Mouse (Mus musculus): ENCODE results near the gene Fam57b. TPM values are rescaled to one million over a fixed set of nuclear protein-coding genes. Genes with fewer than 3 reads are reported as not detected.
A peak's percentile ranks its signal among the peaks of the same experiment; 100 is the strongest.
"Not testable (repeated sequence)": the region's sequence is repeated elsewhere in the genome, so short reads cannot be mapped to it uniquely, and the experiment has no call there.

Gene Fam57b
- polyA plus RNA-seq, 1 experiment from 2014 or later = not detected

GRCm38 (mm10) chr7:126778147-126778546 is 19.3 kb upstream of the Fam57b start:
- peak overlapping the region; percentile 100; the same call in 1 of the 2 replicates for H3K9ac ChIP-seq
- H3K27me3 ChIP-seq = no peaks in the 10 kb centered on the region
- H3K27ac ChIP-seq (replicated peaks) = 0 out of 2 replicates have a peak overlapping the region, but pooled peaks have one; percentile 1
- peak overlapping the region; percentile 93 for H3K4me2 ChIP-seq
- peaks cover 26% of the 10 kb centered on the region for H3K36me3 ChIP-seq (replicated peaks)
- H3K4me3 ChIP-seq (replicated peaks) = peak overlapping the region; percentile 87
- H3K4me1 ChIP-seq (replicated peaks) = peaks cover 92% of the 10 kb centered on the region
- 97% methylated on average over 3 of the region's 3 CpGs for WGBS (ENCODE audit: insufficient replicate concordance)
- H3K9me3 ChIP-seq (replicated peaks) = no peaks in the 10 kb centered on the region
- no peak for ATAC-seq (ENCODE audit: insufficient read depth)

- H3K27me3 ChIP-seq; H3K9ac ChIP-seq; H3K27ac ChIP-seq (replicated peaks); H3K4me3 ChIP-seq (replicated peaks); ATAC-seq (ENCODE audit: insufficient read depth); H3K9me3 ChIP-seq (replicated peaks); H3K4me2 ChIP-seq: not testable (repeated sequence)
- H3K36me3 ChIP-seq (replicated peaks) = peaks cover 30% of the 10 kb centered on the region
- 79% methylated on average over 7 of the region's 7 CpGs for WGBS (ENCODE audit: insufficient replicate concordance)
- H3K4me1 ChIP-seq (replicated peaks) = peaks cover 84% of the 10 kb centered on the region
Observed at GRCm38 (mm10) chr7:126779101-126779500, 18.4 kb upstream of the Fam57b start.

GRCm38 (mm10) chr7:126779983-126780970 is 17.2 kb upstream of the Fam57b start:
- H3K4me1 ChIP-seq (replicated peaks) = peaks cover 73% of the 10 kb centered on the region
- under 1% methylated on average over 21 of the region's 21 CpGs for WGBS (ENCODE audit: insufficient replicate concordance)

GRCm38 (mm10) chr7:126780971-126781635 is 16.4 kb upstream of the Fam57b start, which contains the start of gene Tbx6:
Gene Tbx6, plus strand, starts transcription at chr7:126781483.
- no peaks in the 10 kb centered on the region for H3K27me3 ChIP-seq
- H3K9me3 ChIP-seq (replicated peaks) = no peaks in the 10 kb centered on the region
- H3K9ac ChIP-seq = peak within 1 kb of the TSS; percentile 50
- peaks cover 50% of the 10 kb centered on the region for H3K36me3 ChIP-seq (replicated peaks)
- peak within 1 kb of the TSS; percentile 86 for H3K4me2 ChIP-seq
- peak within 1 kb of the TSS; percentile 55 for H3K4me3 ChIP-seq (replicated peaks)
- 20% methylated on average over 22 of the region's 22 CpGs for WGBS (ENCODE audit: insufficient replicate concordance)
- peaks cover 65% of the 10 kb centered on the region for H3K4me1 ChIP-seq (replicated peaks)
- ATAC-seq (ENCODE audit: insufficient read depth) = no peak
- H3K27ac ChIP-seq (replicated peaks) = peak within 1 kb of the TSS; percentile 48

More at GRCm38 (mm10) chr7:126779983-126780970, 17.2 kb upstream of the Fam57b start:
- peak overlapping the region; percentile 50 for H3K9ac ChIP-seq
- no peaks in the 10 kb centered on the region for H3K27me3 ChIP-seq
- H3K4me3 ChIP-seq (replicated peaks) = peak overlapping the region; percentile 55
- peak overlapping the region; percentile 48; the same call in 1 of the 2 replicates for H3K27ac ChIP-seq (replicated peaks)
- H3K36me3 ChIP-seq (replicated peaks) = peaks cover 42% of the 10 kb centered on the region
- peak overlapping the region; percentile 86 for H3K4me2 ChIP-seq
- H3K9me3 ChIP-seq (replicated peaks) = no peaks in the 10 kb centered on the region
- ATAC-seq (ENCODE audit: insufficient read depth) = peak; percentile 13; the same call in 1 of the 2 replicates

- Histone ChIP-seq H3K9ac (no peak overlapping the region), H3K4me2 (no peak overlapping the region), H3K36me3 (replicated peaks) (peaks cover 57% of the 10 kb centered on the region), H3K4me1 (replicated peaks) (peaks cover 60% of the 10 kb centered on the region), H3K9me3 (replicated peaks) (no peaks in the 10 kb centered on the region), H3K27me3 (no peaks in the 10 kb centered on the region), H3K27ac (replicated peaks) (peak overlapping the region; percentile 42), H3K4me3 (replicated peaks) (no peak overlapping the region)
- WGBS (ENCODE audit: insufficient replicate concordance) = 56% methylated on average over 11 of the region's 11 CpGs
- no peak for ATAC-seq (ENCODE audit: insufficient read depth)
Observed at GRCm38 (mm10) chr7:126781661-126782370, 15.7 kb upstream of the Fam57b start.

GRCm38 (mm10) chr7:126782693-126783092 is 14.8 kb upstream of the Fam57b start:
- Histone ChIP-seq H3K4me3 (replicated peaks) (no peak overlapping the region), H3K36me3 (replicated peaks) (peaks cover 66% of the 10 kb centered on the region), H3K4me1 (replicated peaks) (peaks cover 51% of the 10 kb centered on the region), H3K9me3 (replicated peaks) (no peaks in the 10 kb centered on the region), H3K27ac (replicated peaks) (0 out of 2 replicates have a peak overlapping the region, but pooled peaks have one; percentile 42), H3K4me2 (no peak overlapping the region), H3K9ac (no peak overlapping the region), H3K27me3 (no peaks in the 10 kb centered on the region)
- 77% methylated on average over 13 of the region's 13 CpGs for WGBS (ENCODE audit: insufficient replicate concordance)
- no peak for ATAC-seq (ENCODE audit: insufficient read depth)

- ATAC-seq (ENCODE audit: insufficient read depth) = no peak
- Histone ChIP-seq H3K27ac (replicated peaks) (no peak overlapping the region), H3K9me3 (replicated peaks) (no peaks in the 10 kb centered on the region), H3K4me3 (replicated peaks) (no peak overlapping the region), H3K4me1 (replicated peaks) (peaks cover 39% of the 10 kb centered on the region), H3K4me2 (no peak overlapping the region), H3K27me3 (no peaks in the 10 kb centered on the region), H3K9ac (0 out of 2 replicates have a peak overlapping the region, but pooled peaks have one; percentile 1), H3K36me3 (replicated peaks) (peaks cover 69% of the 10 kb centered on the region)
- WGBS (ENCODE audit: insufficient replicate concordance) = 79% methylated on average over 7 of the region's 7 CpGs
Observed at GRCm38 (mm10) chr7:126784469-126784868, 13.0 kb upstream of the Fam57b start.

- no peaks in the 10 kb centered on the region for H3K9me3 ChIP-seq (replicated peaks)
- H3K4me3 ChIP-seq (replicated peaks) = no peak overlapping the region
- no peaks in the 10 kb centered on the region for H3K27me3 ChIP-seq
- no peak overlapping the region for H3K9ac ChIP-seq
- no peak overlapping the region for H3K27ac ChIP-seq (replicated peaks)
- WGBS (ENCODE audit: insufficient replicate concordance) = 76% methylated on average over 4 of the region's 4 CpGs
- H3K36me3 ChIP-seq (replicated peaks) = peaks cover 70% of the 10 kb centered on the region
- peaks cover 35% of the 10 kb centered on the region for H3K4me1 ChIP-seq (replicated peaks)
- no peak for ATAC-seq (ENCODE audit: insufficient read depth)
- no peak overlapping the region for H3K4me2 ChIP-seq
Observed at GRCm38 (mm10) chr7:126785056-126785455, 12.4 kb upstream of the Fam57b start.

- Histone ChIP-seq H3K27ac (replicated peaks) (no peak overlapping the region), H3K27me3 (no peaks in the 10 kb centered on the region), H3K4me1 (replicated peaks) (peaks cover 35% of the 10 kb centered on the region), H3K9me3 (replicated peaks) (no peaks in the 10 kb centered on the region), H3K9ac (no peak overlapping the region), H3K36me3 (replicated peaks) (peaks cover 74% of the 10 kb centered on the region), H3K4me2 (no peak overlapping the region), H3K4me3 (replicated peaks) (no peak overlapping the region)
- WGBS (ENCODE audit: insufficient replicate concordance) = 87% methylated on average over 14 of the region's 14 CpGs
- ATAC-seq (ENCODE audit: insufficient read depth) = no peak
Observed at GRCm38 (mm10) chr7:126786142-126786541, 11.3 kb upstream of the Fam57b start.

GRCm38 (mm10) chr7:126789141-126789540 is 8.3 kb upstream of the Fam57b start:
- Histone ChIP-seq H3K27ac (replicated peaks) (no peak overlapping the region), H3K4me1 (replicated peaks) (peaks cover 36% of the 10 kb centered on the region), H3K4me2 (no peak overlapping the region), H3K4me3 (replicated peaks) (no peak overlapping the region), H3K36me3 (replicated peaks) (peaks cover 65% of the 10 kb centered on the region), H3K9me3 (replicated peaks) (no peaks in the 10 kb centered on the region), H3K27me3 (no peaks in the 10 kb centered on the region), H3K9ac (no peak overlapping the region)
- no peak for ATAC-seq (ENCODE audit: insufficient read depth)
- WGBS (ENCODE audit: insufficient replicate concordance) = 84% methylated on average over 4 of the region's 4 CpGs
